Mouse (Mus musculus): ENCODE data around the gene Adsl. TPM values are rescaled to one million over a fixed set of nuclear protein-coding genes. Genes with fewer than 3 reads are reported as not detected.

The Adsl gene
- total RNA-seq, 2 experiments from 2014 or later, result 27.4 to 30.1 TPM

GRCm38 (mm10) chr15:80938615-80939014 lies 9.7 kb upstream of the Adsl start:
- DNase-seq (ENCODE audit: low spot score in 2 of 2), result no peak

GRCm38 (mm10) chr15:80939401-80939800 lies 8.9 kb upstream of the Adsl start:
- DNase-seq (ENCODE audit: low spot score in 2 of 2), result no peak

GRCm38 (mm10) chr15:80941468-80942040 lies 6.7 kb upstream of the Adsl start:
- no peak for DNase-seq (ENCODE audit: low spot score in 2 of 2)

- peak in 1 of 2 experiments; percentile 35 for DNase-seq (ENCODE audit: low spot score in 2 of 2)
Observed at GRCm38 (mm10) chr15:80945851-80946250, 2.4 kb upstream of the Adsl start.

GRCm38 (mm10) chr15:80949431-80949830 lies 1.1 kb downstream of the Adsl start:
- no peak for DNase-seq (ENCODE audit: low spot score in 2 of 2)

DNA sequence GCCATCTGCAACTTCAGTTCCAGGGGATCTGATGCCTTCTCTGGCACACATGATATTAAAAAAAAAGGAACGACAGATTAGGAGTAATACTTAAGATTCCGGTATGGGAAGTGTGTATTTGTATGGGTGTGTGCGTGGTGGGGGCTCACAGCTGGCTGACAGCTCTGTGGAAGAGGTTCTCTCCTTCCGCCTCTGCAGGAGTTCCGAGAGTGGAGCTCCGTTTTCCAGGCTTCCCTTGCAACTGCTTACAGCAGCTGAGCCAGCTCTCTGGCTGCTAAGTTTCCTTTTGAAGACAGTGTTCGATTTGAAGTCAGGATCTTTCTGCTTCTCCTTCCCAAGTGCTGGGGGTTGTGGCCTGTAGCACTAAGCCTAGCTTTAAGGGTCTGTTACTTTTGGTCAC lies 1.8 kb downstream of the Adsl start:
- no peak for DNase-seq (ENCODE audit: low spot score in 2 of 2)

DNA sequence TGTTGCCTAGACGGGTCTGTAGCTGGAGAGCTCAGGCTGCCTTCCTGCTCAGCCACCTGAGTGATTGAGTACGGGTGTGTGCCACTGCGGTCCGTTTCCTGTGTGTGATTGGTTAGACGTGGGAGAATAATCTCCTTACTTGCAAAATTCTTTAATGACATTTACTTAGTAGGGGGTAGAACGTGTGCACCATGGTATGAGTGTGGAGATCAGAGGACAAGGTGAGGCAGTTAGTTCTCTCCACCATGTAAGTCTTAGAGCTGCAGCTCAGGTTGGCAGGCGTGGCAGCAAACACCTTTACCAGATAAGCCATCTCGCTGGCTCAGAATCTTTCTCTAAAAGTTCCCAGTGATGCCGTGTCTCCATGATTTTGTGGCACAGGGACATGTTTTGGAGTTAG lies 5.7 kb downstream of the Adsl start:
- no peak for DNase-seq (ENCODE audit: low spot score in 2 of 2)

DNA sequence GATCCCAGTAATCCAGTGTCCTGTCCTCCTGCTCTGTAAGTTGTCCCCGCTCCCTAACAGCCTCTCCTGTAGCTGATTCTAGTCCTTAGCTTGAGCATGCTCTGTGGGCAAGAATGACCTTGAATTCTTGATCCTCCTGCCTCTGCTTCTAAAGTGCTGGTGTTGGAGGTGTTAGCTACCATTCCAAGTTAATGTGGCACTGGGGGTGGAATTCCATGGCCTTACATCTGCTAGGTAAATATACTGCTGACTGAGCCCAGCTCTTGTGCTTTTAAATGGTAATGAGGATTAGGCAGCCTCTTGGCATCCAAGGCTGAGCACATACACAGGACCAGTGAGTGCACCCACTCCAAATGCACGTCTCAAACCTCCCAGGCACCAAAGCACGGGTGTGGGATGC lies 6.6 kb downstream of the Adsl start:
- no peak for DNase-seq (ENCODE audit: low spot score in 2 of 2)

- no peak for DNase-seq (ENCODE audit: low spot score in 2 of 2)
Observed at GRCm38 (mm10) chr15:80955836-80956438, 7.6 kb downstream of the Adsl start.

DNA sequence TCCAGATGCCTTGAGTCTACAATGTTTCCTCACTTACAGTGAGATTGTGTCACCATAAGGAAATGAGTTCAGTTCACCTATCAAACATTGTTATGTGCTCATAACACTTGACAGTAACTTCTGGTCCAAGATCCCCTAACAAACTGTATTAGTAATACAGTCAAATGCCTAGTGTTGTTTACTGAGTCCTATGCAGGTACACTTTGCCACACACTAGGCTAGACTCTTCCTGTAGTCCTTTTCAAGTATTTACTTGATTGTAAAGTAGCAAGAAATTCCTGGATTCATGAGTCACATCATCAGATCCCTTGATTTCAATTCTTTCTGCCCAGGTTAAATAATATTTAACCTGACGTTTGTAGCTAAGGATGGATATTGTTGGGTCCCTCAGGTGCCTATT lies 21.1 kb downstream of the Adsl start:
- no peak for DNase-seq (ENCODE audit: low spot score in 2 of 2)

DNA sequence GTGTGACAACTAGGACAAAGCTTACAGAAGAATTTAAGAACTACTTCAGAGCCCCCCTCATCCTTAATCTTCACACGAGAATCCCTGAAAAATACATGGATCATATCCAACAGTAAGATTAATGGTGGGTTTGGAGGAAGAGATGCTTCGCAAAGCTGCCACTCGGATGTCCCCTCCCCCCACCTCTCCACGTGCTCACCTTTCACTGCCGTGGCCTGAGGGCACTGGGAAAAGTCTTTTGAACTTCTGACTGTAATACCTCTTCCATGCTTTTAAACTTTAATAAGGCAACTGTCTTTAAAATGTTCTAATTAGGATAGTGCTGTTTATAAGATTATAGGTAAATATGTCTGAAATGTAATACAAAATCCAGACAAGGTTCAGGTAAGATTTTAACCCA lies 26.0 kb downstream of the Adsl start:
- DNase-seq (ENCODE audit: low spot score in 2 of 2), result no peak

DNA sequence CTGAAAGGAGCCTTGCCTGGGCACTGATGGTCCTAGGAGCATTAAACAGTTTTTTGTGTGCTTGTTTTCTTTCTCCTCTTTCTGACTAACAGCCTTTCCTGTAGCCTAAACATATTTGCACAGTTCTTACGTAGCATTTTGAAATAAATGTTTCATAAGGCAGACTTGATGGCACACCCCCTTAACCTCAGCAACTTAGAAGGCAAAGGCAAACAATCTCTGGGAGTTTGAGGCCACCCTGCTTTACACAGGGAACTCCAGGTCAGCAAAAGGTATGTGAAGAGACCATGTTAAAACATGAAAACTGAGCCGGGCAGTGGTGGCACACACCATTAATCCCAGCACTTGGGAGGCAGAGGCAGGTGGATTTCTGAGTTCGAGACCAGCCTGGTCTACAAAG lies 27.4 kb downstream of the Adsl start:
- no peak for DNase-seq (ENCODE audit: low spot score in 2 of 2)

DNA sequence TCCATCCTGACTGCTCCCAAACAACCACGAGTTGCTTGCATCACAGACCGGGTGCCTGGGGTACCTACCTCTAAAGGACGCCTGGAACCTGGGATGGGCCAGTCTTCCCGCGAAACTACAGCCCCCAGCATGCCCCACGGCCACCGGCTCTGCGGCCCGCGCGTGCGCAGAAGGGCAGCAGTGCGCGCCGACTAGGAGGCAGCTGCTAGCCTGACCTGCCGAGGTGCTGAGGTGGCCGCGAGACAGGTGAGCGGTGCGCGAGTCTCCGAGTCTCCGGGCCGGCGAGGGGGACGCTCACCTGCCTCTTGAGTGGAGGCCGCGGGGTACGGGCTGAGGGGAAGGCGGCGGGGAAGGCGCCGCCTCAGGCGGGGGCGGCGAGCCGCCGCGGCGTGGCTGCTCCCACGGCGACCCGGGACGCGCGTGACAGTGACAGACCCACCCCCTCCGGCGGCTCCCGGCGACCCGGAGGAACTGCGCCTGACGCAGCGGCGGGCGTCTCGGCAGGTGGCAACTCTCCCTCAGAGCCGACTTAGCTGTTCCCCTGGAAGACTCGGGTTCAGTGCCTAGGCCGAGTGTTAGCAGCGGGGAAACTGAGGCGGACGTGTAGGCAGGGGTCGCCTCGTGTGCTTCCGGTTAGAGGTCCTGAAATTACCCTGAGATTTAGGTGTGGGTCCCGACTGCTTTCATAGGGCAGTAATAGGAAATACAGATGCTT lies 29.5 kb downstream of the Adsl start, which contains the start of gene Sgsm3:
Gene Sgsm3, plus strand, starts transcription at position 146 of the 715 bp plus-strand sequence.
- peak; percentile 81 to 82 for DNase-seq (ENCODE audit: low spot score in 2 of 2)

DNA sequence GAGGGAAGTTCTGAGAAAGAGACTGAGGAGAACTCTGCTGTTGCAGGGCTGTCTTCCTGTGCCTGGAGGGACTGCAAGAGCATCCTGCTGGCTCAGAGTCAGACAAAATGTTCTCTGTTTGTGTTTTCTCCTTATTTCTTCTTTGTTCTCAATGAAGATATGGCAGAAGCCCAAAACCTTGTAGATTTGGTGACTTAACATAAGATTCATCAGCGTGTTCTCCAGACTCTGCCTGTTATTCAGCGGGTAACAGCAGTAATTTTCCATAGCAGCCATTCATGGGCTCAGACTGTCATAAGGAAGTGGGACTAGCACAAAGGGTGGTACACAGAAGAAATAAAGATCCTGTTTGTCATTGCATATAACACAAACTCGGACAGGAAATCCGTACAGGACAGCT lies 31.3 kb downstream of the Adsl start:
- peak in 1 of 2 experiments; percentile 57 for DNase-seq (ENCODE audit: low spot score in 2 of 2)

GRCm38 (mm10) chr15:80981176-80981575 lies 32.9 kb downstream of the Adsl start:
- DNase-seq (ENCODE audit: low spot score in 2 of 2), result no peak

GRCm38 (mm10) chr15:80983264-80983663 lies 35.0 kb downstream of the Adsl start:
- no peak for DNase-seq (ENCODE audit: low spot score in 2 of 2)

GRCm38 (mm10) chr15:80988331-80988730 lies 40.0 kb downstream of the Adsl start:
- no peak for DNase-seq (ENCODE audit: low spot score in 2 of 2)

- DNase-seq (ENCODE audit: low spot score in 2 of 2), result no peak
Observed at GRCm38 (mm10) chr15:80989712-80990111, 41.4 kb downstream of the Adsl start.

DNA sequence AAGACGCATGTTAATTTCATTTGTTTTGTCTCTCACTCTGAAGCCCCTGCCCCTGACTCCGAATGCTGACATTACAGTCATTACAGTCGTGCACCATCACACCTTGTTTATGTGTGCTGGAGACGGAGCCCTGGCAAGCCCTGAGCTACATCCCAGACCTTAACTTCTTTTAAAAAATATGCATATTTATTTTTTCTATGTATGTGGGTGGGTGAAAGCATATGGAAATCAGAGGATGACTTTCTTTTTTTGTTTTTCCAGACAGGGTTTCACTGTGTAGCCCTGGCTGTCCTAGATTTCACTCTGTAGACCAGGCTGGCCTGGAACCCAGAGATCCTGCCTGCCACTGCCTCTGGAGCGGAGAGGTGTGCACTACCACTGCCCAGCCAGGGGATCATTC lies 46.7 kb downstream of the Adsl start:
- DNase-seq (ENCODE audit: low spot score in 2 of 2), result no peak

DNA sequence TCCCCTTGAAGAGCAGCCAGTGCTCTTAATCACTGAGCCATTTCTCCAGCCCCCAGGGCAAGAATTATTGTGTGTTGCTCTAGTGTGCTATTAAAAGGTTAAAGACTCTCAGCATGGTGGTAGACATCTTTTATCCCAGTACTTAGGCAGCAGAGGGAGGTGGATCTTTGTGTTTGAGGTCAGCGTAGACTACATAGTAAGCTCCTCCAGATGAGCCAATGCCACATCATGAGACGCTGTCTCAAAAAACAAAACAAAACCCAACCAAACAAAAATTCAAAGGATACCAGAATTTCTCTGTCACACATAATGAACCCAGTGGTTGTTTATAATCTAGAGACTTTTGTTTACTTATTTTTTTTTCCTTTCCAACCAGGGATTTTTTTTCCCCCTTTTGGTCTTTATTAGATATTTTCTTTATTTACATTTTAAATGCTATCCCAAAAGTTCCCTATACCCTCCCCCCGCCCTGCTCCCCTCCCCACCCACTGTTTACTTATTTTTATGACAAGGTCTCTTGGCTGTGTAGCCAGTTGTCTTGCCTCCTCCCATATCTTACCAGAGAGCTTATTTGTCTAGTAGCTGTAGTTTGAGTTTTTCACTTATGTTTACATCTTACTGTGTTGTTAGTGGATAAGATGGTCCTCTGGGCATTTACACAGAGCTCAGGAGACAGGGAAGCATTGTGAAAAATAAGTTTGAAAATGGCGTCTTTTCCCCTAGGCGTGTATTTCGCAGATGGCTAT lies 48.0 kb downstream of the Adsl start:
- DNase-seq (ENCODE audit: low spot score in 2 of 2), result no peak

DNA sequence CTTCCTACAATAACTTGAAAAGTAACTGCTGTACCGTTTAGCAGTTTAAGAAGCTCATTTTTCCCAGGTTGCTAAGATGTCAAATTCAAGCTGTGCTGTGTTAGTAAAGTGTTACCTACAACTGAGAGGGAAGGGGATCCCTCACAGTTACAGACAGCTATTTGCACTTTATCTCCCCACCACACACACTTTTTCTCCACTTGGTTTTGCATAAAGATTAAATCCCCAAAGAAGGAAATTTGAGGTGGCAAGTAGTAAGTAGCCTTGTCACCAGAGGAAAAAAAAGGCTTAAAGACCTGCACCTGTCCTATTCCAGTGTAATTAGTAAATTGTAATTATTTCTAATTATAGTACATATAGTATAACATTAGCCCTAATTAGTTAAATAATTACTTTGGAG lies 48.8 kb downstream of the Adsl start:
- no peak for DNase-seq (ENCODE audit: low spot score in 2 of 2)

All from layer of hippocampus, postnatal 14 days (tissue).